Mouse (Mus musculus): Measurements from ENCODE around the gene Ptger1. TPM values are rescaled to one million over a fixed set of nuclear protein-coding genes. Genes with fewer than 3 reads are reported as not detected.

Ptger1 gene
- 1 to 10 TPM; 1.1 to 1.2 TPM for total RNA-seq (2021)

DNA sequence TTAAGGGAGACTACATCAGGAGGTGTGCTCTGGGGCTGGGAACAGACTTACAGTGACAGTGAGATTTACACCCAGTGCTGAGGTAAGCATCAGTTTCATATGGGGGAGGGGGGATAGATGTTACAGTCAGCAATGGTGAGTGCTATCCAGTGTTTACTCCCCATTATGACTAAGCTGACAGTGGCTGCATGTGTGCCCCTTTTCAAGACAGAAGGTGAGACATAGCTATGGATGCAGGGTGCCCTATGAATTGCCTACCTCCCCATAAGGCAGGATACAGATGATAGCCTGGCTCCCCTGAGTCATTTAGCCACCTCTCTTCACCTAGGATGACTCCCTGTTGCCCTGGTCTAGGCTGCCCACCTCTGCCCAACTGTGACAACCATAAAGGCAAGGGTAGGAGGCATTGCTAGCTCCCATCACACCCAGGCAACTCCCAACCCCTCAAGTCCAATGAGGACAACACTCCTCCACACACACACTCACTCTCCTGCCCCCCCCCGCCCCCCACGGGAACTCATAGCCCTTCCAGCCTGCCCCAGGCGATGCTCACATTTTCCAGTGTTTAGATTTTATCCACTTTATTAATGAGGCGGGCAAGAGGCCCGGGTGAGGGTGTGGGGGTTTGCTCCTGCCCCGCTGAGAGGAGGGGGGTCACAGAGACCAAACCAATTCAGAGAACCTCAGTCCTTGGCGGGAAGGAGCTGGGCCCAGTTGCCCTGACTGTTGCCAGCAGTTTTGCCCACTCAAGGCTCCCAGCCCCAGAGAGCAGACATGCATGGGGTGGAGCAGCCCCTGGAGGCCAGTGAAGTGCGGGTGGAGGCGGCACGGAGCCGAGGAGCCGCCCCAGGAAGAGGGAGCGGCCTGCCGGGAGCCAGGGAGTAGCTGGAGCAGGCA lies at the start of gene Ptger1:
Gene Ptger1 (plus strand): TSS at position 710 of the 897 bp plus-strand sequence.
- peak in 1 of 2 experiments; percentile 55 for DNase-seq (ENCODE audit: low spot score in 2 of 2)
- intact Hi-C loops (cut with DNase I), result loop anchor here (5.0 kb wide), 1 partner anchor 51 kb away; the partner anchor contains the start of gene Ddx39

- intact Hi-C loops (cut with DNase I), result no loop called here
- peak in 1 of 2 experiments; percentile 48 for DNase-seq (ENCODE audit: low spot score in 2 of 2)
Observed at GRCm38 (mm10) chr8:83617111-83617510, 49.4 kb upstream of the Ptger1 start.

GRCm38 (mm10) chr8:83618566-83618965 lies 47.9 kb upstream of the Ptger1 start:
- intact Hi-C loops (cut with DNase I), result no loop called here

GRCm38 (mm10) chr8:83619568-83620285 lies 46.8 kb upstream of the Ptger1 start:
- intact Hi-C loops (cut with DNase I), result no loop called here

More at GRCm38 (mm10) chr8:83618566-83618965, 47.9 kb upstream of the Ptger1 start:
- DNase-seq (ENCODE audit: low spot score in 2 of 2), result no peak

DNA sequence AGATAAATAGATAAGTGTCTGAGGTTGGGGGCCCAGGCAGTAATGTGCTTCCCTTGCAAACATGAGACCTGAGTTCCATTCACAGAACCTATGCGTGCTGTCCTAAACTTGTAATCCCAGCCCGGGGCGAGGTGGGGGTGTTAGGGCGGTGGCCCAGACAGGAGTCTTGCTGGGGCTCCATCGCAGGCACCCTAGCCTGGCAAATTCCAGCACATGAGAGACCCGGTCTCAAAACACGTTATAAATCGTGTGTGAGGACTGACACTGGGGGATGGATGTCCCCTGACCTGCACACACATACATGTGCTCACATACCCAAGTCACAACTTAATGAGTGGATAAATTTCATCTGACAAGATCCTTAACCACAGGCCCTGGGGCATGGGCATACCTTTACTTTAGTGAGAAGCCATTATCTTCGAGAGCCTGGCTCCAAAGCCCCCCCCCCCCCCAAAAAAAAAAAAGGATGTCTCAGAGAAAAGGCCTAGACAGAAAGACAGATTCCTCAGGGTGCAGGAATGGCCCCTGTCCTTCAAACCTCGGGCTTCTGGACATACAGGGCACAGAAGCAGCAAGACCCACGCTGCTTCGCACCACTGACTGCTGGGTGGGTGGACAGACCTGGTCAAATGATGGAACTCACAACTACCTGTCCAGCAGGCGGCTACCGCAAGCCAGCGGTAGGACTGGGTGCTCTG lies 44.6 kb upstream of the Ptger1 start:
- no peak for DNase-seq (ENCODE audit: low spot score in 2 of 2)
- intact Hi-C loops (cut with DNase I), result no loop called here

More at GRCm38 (mm10) chr8:83619568-83620285, 46.8 kb upstream of the Ptger1 start:
- no peak for DNase-seq (ENCODE audit: low spot score in 2 of 2)

DNA sequence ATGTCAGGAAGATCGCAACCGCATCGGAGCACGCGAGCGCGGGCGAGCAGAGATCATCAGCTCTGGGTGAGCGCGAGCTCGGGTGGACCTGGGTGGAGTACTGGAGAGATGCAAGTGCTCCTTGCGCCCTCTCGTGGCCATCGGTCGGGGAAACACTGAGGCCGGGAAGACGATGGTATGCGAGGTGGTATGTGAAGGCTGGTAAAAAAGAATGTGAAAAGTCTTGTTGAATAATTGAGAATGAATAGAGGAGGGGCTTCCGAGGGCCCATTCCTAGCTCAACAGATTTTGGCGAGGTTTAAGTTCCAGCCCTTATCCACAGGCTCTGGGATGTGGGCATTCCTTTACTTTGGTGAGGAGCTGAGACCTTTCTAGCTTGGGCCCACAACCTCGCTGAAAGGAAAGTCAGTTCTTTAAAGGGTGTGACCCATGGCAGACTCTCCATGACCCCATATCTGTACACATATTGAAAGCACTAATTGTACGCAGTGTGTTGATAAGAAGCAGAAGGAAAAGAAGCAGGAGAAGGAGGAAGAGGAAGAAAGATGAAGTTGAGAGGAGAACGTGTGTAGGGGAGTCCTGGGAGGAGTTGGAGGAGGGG lies 44.0 kb upstream of the Ptger1 start:
- peak; percentile 87 to 90 for DNase-seq (ENCODE audit: low spot score in 2 of 2)
- intact Hi-C loops (cut with DNase I), result no loop called here

DNA sequence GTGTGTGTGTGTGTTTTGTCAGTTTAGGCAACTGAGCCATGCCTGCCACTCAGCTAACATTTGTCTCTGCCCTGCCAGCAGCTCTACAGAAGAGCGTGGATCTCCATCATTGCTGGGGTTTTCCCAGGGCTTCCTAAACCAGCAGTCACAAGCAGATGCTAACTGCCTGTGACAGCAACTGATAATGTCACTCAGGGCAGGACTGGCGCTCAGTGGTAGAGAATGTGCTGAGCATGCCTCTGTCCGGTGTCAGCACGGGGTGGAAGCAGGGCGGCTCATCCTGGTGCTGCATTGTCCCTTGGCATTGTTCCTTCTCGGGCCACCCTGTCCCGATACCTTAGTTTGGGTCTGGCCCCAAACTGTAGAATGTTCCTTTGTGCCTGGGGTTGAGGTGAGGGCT lies 42.9 kb upstream of the Ptger1 start:
- DNase-seq (ENCODE audit: low spot score in 2 of 2), result no peak
- intact Hi-C loops (cut with DNase I), result no loop called here

DNA sequence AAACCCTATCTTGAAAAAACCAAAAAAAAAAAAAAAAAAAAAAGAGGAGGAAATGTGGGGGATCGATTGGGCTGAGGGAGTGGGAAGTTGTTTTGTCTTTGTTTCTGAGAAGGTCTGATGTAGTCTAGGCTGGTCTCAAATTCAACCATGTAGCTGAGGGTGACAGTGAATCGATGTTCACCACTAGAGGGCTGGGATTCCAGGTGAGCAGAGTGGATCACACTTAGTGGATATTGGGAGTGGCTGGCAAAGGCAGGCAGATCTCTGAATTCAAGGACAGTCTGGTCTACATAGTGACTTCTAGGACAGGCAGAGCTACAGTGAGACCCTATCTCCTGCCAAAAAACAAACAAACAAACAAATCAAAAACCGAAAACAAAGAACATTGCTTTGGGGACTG lies 41.7 kb upstream of the Ptger1 start:
- no peak for DNase-seq (ENCODE audit: low spot score in 2 of 2)
- intact Hi-C loops (cut with DNase I), result no loop called here

GRCm38 (mm10) chr8:83625676-83626299 lies 40.7 kb upstream of the Ptger1 start:
- intact Hi-C loops (cut with DNase I), result no loop called here
- DNase-seq (ENCODE audit: low spot score in 2 of 2), result no peak

DNA sequence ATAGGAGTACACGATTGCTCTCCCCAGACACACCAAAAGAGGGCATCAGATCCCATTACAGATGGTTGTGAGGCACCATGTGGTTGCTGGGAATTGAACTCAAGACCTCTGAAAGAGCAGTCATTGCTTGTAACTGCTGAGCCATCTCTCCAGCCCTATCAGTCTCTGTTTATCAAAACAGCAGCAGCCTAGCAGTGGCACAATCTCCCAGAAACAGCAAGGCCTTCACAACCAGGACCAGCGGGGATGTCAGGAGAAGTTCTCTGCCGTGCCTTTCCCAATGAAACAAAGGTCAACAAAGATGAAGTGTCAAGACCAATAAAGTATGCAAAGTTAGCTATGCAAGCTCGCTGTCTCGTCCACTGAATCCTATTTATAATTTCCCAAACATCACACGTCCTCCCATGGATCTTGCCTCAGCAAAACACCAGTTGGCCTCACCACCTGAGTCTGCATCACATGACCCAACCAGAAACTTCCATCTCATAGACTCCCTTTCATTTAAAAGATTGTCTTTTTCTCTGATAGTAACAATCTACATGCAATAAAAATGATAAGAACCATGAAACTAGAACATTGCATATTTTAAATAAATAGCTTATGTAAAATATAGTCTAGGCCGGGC lies 34.3 kb upstream of the Ptger1 start:
- DNase-seq (ENCODE audit: low spot score in 2 of 2), result no peak
- intact Hi-C loops (cut with DNase I), result no loop called here

- intact Hi-C loops (cut with DNase I), result no loop called here
Observed at GRCm38 (mm10) chr8:83638856-83639255, 27.6 kb upstream of the Ptger1 start.

GRCm38 (mm10) chr8:83639649-83640048 lies 26.8 kb upstream of the Ptger1 start:
- no peak for DNase-seq (ENCODE audit: low spot score in 2 of 2)
- intact Hi-C loops (cut with DNase I), result no loop called here

More at GRCm38 (mm10) chr8:83638856-83639255, 27.6 kb upstream of the Ptger1 start:
- DNase-seq (ENCODE audit: low spot score in 2 of 2), result no peak

DNA sequence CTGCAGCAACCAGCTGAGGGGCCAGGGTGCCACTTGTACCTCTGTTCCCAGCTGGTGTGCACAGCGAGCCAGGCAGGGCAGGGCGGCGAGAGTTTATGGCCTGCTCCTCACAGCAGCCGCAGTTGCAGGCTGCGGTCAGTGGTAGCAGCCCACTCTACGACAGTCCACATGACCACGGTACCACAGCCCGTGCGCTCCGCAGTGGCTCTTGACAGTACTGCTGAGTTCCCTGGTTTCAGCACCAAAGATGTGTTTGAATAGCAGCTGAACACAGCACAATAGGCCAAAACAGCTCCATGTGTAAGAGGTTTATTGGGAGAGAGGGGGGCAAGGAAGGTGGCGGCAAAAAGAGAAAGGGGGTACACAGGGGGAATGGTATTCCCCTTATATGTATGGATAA lies 19.0 kb upstream of the Ptger1 start:
- intact Hi-C loops (cut with DNase I), result no loop called here

GRCm38 (mm10) chr8:83648031-83648430 lies 18.4 kb upstream of the Ptger1 start:
- intact Hi-C loops (cut with DNase I), result no loop called here
- DNase-seq (ENCODE audit: low spot score in 2 of 2), result no peak

More for the DNA sequence above, 19.0 kb upstream of the Ptger1 start:
- DNase-seq (ENCODE audit: low spot score in 2 of 2), result no peak

- intact Hi-C loops (cut with DNase I), result no loop called here
- DNase-seq (ENCODE audit: low spot score in 2 of 2), result no peak
Observed at GRCm38 (mm10) chr8:83649699-83650098, 16.8 kb upstream of the Ptger1 start.

DNA sequence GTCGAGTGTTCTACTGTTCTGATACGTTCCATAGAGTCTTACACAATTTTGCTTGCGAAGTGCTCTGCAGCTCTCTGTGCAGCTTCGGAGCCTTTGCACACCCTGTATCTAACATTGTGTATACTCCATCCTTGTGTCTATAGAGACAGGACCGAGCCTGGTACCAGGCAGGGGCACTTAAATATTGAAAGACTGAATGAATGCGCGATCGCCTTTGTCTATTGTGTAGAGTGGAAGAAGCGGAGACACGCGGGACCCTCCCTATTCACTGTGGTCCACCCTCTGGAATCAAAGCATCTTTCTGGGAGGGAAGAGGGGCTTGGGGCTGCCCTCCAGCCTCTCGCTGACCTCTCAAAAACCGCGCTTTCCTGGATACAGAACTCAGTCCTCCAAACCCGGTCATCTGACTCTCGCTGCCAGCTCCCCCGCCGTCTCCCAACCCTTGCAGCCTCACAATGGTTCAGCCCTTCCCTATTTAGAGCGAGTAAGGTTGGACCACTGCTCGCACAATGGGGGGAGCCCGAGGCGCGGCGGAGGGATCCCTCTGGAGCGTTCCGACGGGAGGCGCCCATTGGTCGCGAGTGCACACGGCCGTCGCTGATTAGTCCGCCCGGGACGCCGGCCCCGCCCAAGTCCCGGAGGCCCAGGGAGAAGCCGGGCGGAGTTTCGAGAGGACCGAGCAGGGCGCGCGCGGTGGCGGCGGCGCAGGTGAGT lies 14.3 kb upstream of the Ptger1 start, which contains the start of gene Gipc1:
Gene Gipc1 (plus strand): TSS at position 648 of the 714 bp plus-strand sequence.
- intact Hi-C loops (cut with DNase I), result loop anchor here (2.0 kb wide), 1 partner anchor 43 kb away; the partner anchor contains the start of gene Dnajb1
- peak; percentile 95 to 96 for DNase-seq (ENCODE audit: low spot score in 2 of 2)

DNA sequence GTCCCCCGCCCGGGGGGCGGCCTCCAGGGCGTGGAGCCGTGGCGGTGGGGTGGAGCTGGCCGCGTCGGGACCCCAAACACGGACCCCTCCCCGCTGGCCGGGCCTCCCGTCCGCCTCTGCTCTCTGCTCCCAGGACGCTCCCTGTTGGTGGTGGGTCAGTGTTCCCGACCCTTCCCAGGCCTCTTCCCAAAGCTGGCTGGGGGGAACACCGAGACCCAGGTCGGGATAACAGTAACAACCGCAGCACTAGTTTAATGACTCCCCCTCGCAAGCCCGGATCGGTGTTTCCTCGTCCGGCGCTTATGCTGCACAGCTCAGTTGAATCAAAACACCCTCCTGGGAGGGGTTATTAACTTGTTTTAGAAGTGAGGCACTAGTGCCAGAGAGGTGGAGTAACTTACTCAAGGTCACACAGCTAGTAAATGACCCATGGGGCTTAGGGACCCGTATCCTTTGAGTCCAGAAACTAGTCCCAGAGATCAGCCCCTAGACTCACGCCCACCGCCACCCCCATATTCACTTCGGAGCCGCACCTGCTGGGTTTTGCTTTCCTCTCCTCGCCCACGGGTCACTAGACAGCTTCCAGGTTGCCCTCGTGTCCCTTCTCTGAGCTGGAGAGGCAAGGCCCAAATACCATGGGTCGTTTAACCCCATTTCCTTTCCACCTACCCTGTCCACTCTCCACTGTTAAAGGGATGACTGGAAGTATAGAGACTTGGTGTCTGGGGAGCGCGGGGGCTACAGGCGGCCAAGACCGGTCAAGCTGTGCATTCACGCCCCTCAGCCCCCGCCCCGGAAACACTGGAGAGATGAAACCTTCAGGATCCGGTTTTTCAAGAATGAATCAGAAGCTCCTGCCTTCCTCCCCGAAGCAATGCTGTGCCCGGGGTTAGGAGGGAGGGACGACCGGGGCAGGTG lies 13.5 kb upstream of the Ptger1 start:
- peak in 1 of 2 experiments; percentile 45 for DNase-seq (ENCODE audit: low spot score in 2 of 2)
- intact Hi-C loops (cut with DNase I), result loop anchor here (2.0 kb wide), 1 partner anchor 44 kb away; the partner anchor contains the start of gene Dnajb1
